Mouse (Mus musculus) stomach, postnatal 0 days (tissue): ENCODE results near the gene Lman2l. TPM values are rescaled to one million over a fixed set of nuclear protein-coding genes. Genes with fewer than 3 reads are reported as not detected.

Source experiments
- ATAC-seq: fragments of 200-750 bp; cut with Nextera tagmentation; 2 replicates; pipeline ENCODE4 v1.8.0; 2017; ENCODE audit not compliant: low FRiP score, low TSS enrichment
- DNase-seq: peaks from one replicate; pipeline ENCODE4 v3.0.0-alpha.2; 2016; ENCODE audit warnings: low spot score
- H3K27ac ChIP-seq: fragments of 300-500 bp; sonication (generic); replicated peaks from 2 replicates; pipeline ENCODE4 v1.5.1; 2014; ENCODE audit warnings: mild to moderate bottlenecking, control low read depth
- H3K27me3 ChIP-seq: fragments of 300-500 bp; sonication (generic); 2 replicates; pipeline ENCODE4 v1.6.1; 2014; ENCODE audit warnings: low read length; ENCODE audit not compliant: control insufficient read depth, insufficient read depth
- H3K36me3 ChIP-seq: fragments of 300-500 bp; sonication (generic); 2 replicates; pipeline ENCODE4 v1.6.1; 2014; ENCODE audit warnings: low read length, mixed read lengths; ENCODE audit not compliant: control insufficient read depth, insufficient read depth
- H3K4me1 ChIP-seq: fragments of 300-500 bp; sonication (generic); replicated peaks from 2 replicates; pipeline ENCODE4 v1.6.1; 2014; ENCODE audit warnings: antibody characterized with exemption; ENCODE audit not compliant: control insufficient read depth, insufficient read depth
- H3K4me2 ChIP-seq: fragments of 300-500 bp; sonication (generic); replicated peaks from 2 replicates; pipeline ENCODE4 v1.6.1; 2014; ENCODE audit warnings: low read depth, mild to moderate bottlenecking, control low read depth, moderate library complexity
- H3K4me3 ChIP-seq: fragments of 300-500 bp; sonication (generic); 2 replicates; pipeline ENCODE4 v1.5.1; 2014; ENCODE audit warnings: low read depth, low read length, control low read depth
- H3K9ac ChIP-seq: fragments of 300-500 bp; sonication (generic); 2 replicates; pipeline ENCODE4 v1.6.1; 2014; ENCODE audit warnings: mild to moderate bottlenecking, low read length, control low read depth, mixed read lengths
- H3K9me3 ChIP-seq: fragments of 300-500 bp; sonication (generic); 2 replicates; pipeline ENCODE4 v1.6.1; 2016; ENCODE audit warnings: low read length; ENCODE audit not compliant: control insufficient read depth
- CTCF ChIP-seq: IDR thresholded peaks from 2 replicates; pipeline ENCODE4 v1.5.1; 2016; ENCODE audit warnings: antibody characterized with exemption, low read depth, mild to moderate bottlenecking, moderate library complexity
- EP300 ChIP-seq: optimal IDR thresholded peaks from 2 replicates; pipeline ENCODE3; 2016; ENCODE audit warnings: antibody characterized with exemption
- WGBS: fragments of 180-500 bp; shearing (Covaris S2); extraction: QIAGEN DNeasy Blood & Tissue Kit; methylation state at CpG from one replicate; pipeline ENCODE4 v1.1.7; 2014; 5-methylcytosine and 5-hydroxymethylcytosine counted together
- polyA plus RNA-seq: library from polyadenylated mRNA; unstranded; fragments of >200 nt; fragmentation: Nextera tagmentation; extraction: Ambion mirVana; gene quantifications from 2 replicates; pipeline ENCODE4 v1.2.1, GENCODE M21; 2015

The Lman2l gene
- polyA plus RNA-seq, 1 experiment from 2014 or later, result 16.5 TPM

DNA sequence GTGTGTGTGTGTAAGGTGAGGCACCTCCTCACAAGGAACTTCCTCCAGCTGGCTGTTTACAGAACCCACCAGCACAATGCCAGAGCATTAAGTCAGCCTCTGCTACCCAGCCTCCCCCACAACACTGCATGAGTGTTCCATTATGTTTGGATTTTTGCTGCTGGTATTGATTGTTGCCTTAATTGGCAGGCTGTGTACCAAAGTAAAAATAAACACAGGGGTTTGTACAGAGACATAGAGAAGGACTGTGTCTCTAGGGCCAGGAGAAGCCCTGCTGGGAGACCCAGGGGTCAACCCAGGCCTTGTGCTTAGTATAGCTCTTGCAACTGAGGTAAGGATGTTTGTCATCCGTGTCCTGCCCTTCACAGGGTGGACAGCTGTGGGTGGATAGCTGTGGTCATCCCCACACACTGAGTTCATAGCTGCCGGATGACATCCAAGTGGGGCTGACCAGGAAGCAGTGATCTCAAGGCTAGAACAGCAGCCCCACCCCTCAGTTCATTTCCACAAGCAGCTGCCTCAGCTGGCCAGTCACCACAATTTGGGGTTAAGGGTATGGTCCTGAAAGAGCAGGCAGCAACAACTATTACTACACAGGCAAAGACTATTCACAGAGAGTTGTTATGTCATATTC is 24.9 kb upstream of the Lman2l start:
- no peak overlapping the region for H3K4me3 ChIP-seq
- no peaks in the 10 kb centered on the region for H3K36me3 ChIP-seq
- H3K9ac ChIP-seq, result no peak overlapping the region
- WGBS, result 37% methylated on average over 2 of the region's 2 CpGs
- no peak for TF ChIP-seq CTCF
- no peak for TF ChIP-seq EP300
- peaks cover 16% of the 10 kb centered on the region for H3K4me1 ChIP-seq
- no peaks in the 10 kb centered on the region for H3K27me3 ChIP-seq
- no peaks in the 10 kb centered on the region for H3K9me3 ChIP-seq
- DNase-seq, result no peak
- ATAC-seq, result peak; percentile 6
- H3K27ac ChIP-seq, result no peak overlapping the region
- no peak overlapping the region for H3K4me2 ChIP-seq

- Histone ChIP-seq H3K4me1 (peaks cover 4% of the 10 kb centered on the region; the same call in 1 of the 2 replicates), H3K4me2 (no peak overlapping the region), H3K4me3 (no peak overlapping the region), H3K27me3 (no peaks in the 10 kb centered on the region), H3K9ac (no peak overlapping the region), H3K36me3 (no peaks in the 10 kb centered on the region), H3K9me3 (no peaks in the 10 kb centered on the region), H3K27ac (no peak overlapping the region)
- no peak for TF ChIP-seq CTCF
- no peak for DNase-seq
- ATAC-seq, result no peak
- 56% methylated on average over 5 of the region's 5 CpGs for WGBS
Measured at GRCm38 (mm10) chr1:36467446-36467845, 22.4 kb upstream of the Lman2l start.

DNA sequence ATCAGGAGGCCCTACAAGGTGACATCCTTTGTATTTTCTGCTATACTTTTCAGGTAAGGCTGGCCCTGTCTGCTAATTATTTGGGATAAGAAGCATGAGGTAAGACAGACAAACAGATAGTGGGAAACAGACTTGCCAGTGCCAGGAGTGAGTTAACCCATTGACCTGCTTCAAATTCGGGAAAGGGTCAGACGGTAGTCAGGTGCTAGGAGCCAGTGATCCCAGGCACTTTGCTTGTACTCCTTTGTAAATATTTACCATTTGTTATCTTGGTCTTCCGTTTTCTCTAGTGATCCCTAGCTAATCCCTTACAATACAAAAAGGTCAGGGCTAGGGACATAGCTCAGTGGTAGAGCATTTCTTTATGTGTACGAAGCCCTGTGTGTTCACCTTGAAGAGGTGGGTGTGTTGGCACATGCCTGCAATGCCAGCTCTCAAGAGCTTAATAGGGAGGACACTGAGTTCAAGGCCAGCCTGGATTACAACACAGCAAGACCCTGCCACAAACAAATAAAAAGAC is 20.6 kb upstream of the Lman2l start:
- H3K9ac ChIP-seq, result no peak overlapping the region
- TF ChIP-seq CTCF (no peak), EP300 (no peak)
- H3K27me3 ChIP-seq, result no peaks in the 10 kb centered on the region
- H3K4me1 ChIP-seq, result no peaks in the 10 kb centered on the region
- peak; percentile 57; the same call in 1 of the 2 replicates for ATAC-seq
- DNase-seq, result no peak
- no peak overlapping the region for H3K27ac ChIP-seq
- no peak overlapping the region for H3K4me2 ChIP-seq
- H3K4me3 ChIP-seq, result no peak overlapping the region
- 25% methylated on average over 4 of the region's 4 CpGs for WGBS
- no peaks in the 10 kb centered on the region for H3K36me3 ChIP-seq
- no peaks in the 10 kb centered on the region for H3K9me3 ChIP-seq

GRCm38 (mm10) chr1:36461829-36462228 is 16.8 kb upstream of the Lman2l start:
- ATAC-seq, result no peak
- H3K4me2 ChIP-seq, result no peak overlapping the region
- no peaks in the 10 kb centered on the region for H3K36me3 ChIP-seq
- no peak for TF ChIP-seq CTCF
- no peak for TF ChIP-seq EP300
- no peaks in the 10 kb centered on the region for H3K9me3 ChIP-seq
- WGBS, result 27% methylated on average over 2 of the region's 2 CpGs
- no peak overlapping the region for H3K9ac ChIP-seq
- H3K27ac ChIP-seq, result no peak overlapping the region
- H3K27me3 ChIP-seq, result no peaks in the 10 kb centered on the region
- H3K4me1 ChIP-seq, result no peaks in the 10 kb centered on the region
- DNase-seq, result no peak
- H3K4me3 ChIP-seq, result no peak overlapping the region

GRCm38 (mm10) chr1:36458169-36458568 is 13.1 kb upstream of the Lman2l start:
- Histone ChIP-seq H3K27ac (no peak overlapping the region), H3K4me3 (no peak overlapping the region), H3K36me3 (no peaks in the 10 kb centered on the region), H3K4me2 (no peak overlapping the region), H3K9ac (no peak overlapping the region), H3K9me3 (no peaks in the 10 kb centered on the region), H3K27me3 (no peaks in the 10 kb centered on the region), H3K4me1 (no peaks in the 10 kb centered on the region)
- TF ChIP-seq EP300, result no peak
- TF ChIP-seq CTCF, result no peak
- WGBS, result 69% methylated on average over 5 of the region's 5 CpGs
- DNase-seq (no peak), ATAC-seq (no peak)

DNA sequence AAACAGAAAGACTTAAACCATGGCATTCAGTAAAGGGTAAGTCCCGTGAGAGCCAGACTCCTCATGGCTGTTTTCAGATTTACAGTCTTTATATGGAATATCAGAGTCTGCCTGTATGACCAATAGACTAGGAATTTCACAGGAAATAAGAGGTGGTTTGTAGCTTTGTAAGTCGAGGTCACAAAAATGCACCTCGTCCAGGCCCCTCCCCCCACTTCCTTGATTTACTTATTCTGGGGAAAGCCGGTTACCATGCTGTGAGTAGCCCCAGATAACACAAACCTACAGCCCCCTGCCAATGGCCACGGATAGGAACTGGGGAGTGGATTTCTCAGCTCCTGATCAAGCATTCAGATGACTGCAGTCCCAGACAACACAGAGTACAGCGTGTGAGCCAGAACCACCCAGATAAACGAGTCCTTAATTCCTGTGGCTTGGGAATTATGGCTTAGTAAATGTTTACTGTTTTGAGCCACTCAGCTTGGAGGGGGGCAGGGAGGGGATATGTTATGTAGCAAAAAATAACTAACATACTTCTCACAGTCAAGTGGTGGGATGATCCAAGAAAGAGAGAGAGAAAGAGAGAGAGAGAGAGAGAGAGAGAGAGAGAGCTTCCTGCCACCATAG is 12.4 kb upstream of the Lman2l start:
- Histone ChIP-seq H3K36me3 (no peaks in the 10 kb centered on the region), H3K4me2 (no peak overlapping the region), H3K4me1 (no peaks in the 10 kb centered on the region), H3K27ac (0 out of 2 replicates have a peak overlapping the region, but pooled peaks have one; percentile 30), H3K4me3 (no peak overlapping the region), H3K9ac (no peak overlapping the region), H3K9me3 (no peaks in the 10 kb centered on the region), H3K27me3 (no peaks in the 10 kb centered on the region)
- 12% methylated on average over 7 of the region's 7 CpGs for WGBS
- TF ChIP-seq EP300 (no peak), CTCF (no peak)
- peak; percentile 56; the same call in 1 of the 2 replicates for ATAC-seq
- DNase-seq, result no peak
